Mouse (Mus musculus) kidney, adult 2 months (tissue): ENCODE data around the gene Zfp850. TPM values are rescaled to one million over a fixed set of nuclear protein-coding genes. Genes with fewer than 3 reads are reported as not detected.
"Not testable (repeated sequence)": the region's sequence is repeated elsewhere in the genome, so short reads cannot be mapped to it uniquely, and the experiment has no call there.

Experiments
- DNase-seq: peaks from one replicate; pipeline ENCODE4 v3.0.0; 2021
- H3K27ac ChIP-seq: fragments of 200-500 bp; 2 replicates; pipeline ENCODE4 v1.5.1; 2012; ENCODE audit warnings: low read depth, low read length, control low read depth, inconsistent platforms; ENCODE audit not compliant: insufficient read depth
- H3K27me3 ChIP-seq: fragments of 200-500 bp; replicated peaks from 2 replicates; pipeline ENCODE4 v1.6.1; 2012; ENCODE audit warnings: mild to moderate bottlenecking, moderate library complexity, low read length, inconsistent platforms; ENCODE audit not compliant: control insufficient read depth, insufficient read depth
- H3K36me3 ChIP-seq: fragments of 200-500 bp; 2 replicates; pipeline ENCODE4 v1.6.1; 2012; ENCODE audit warnings: mild to moderate bottlenecking, moderate library complexity, low read length, inconsistent platforms; ENCODE audit not compliant: control insufficient read depth, insufficient read depth
- H3K4me1 ChIP-seq: fragments of 200-500 bp; 2 replicates; pipeline ENCODE4 v1.6.1; 2011; ENCODE audit warnings: low read length; ENCODE audit not compliant: control insufficient read depth, insufficient read depth
- H3K4me3 ChIP-seq: fragments of 200-500 bp; 2 replicates; pipeline ENCODE4 v1.5.1; 2011; ENCODE audit warnings: mild to moderate bottlenecking, low read depth, low read length, control low read depth; ENCODE audit not compliant: insufficient read depth
- CTCF ChIP-seq: fragments of 200-500 bp; conservative IDR thresholded peaks from 2 replicates; pipeline ENCODE4 v1.5.1; 2011; ENCODE audit warnings: low read depth, mild to moderate bottlenecking, control low read depth, low read length, moderate library complexity, mixed read lengths; ENCODE audit not compliant: insufficient read depth, insufficient read length
- POLR2A ChIP-seq: fragments of 200-500 bp; IDR thresholded peaks from one replicate; pipeline ENCODE4 v1.6.1; 2011; ENCODE audit warnings: low read depth, low read length, control low read depth
- WGBS: fragments of 180-500 bp; shearing (Covaris S2); methylation state at CpG from one replicate; pipeline ENCODE4 v1.1.7; 2018; 5-methylcytosine and 5-hydroxymethylcytosine counted together
- polyA plus RNA-seq: library from polyadenylated mRNA; depleted of rRNA; stranded (reverse); fragments of >200 nt; gene quantifications from 2 replicates; pipeline ENCODE4 v1.2.3, GENCODE M21; 2012; rRNA removed

Gene Zfp850
- polyA plus RNA-seq, 1 experiment, result 0.11 TPM

DNA sequence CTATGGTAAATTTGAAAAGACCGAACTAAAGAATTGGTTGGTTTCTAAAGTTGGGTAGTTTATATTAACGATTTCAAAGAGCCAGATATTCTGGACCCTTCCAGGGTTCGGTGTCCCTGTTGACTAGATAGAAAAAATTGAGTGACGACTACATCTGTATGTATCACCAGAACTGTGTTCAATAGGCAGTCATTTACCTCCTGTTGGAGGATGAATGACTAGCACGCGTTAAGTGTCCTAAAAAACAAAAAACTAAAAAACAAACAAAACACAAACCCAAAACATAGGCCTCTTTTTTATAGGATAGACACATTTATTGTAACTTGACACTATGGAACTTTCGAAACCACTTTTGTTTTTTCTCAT lies 513 bp upstream of the Zfp850 start:
- DNase-seq, result no peak
- no peak for TF ChIP-seq POLR2A
- no peak for TF ChIP-seq CTCF
- Histone ChIP-seq H3K27me3 (no peaks in the 10 kb centered on the region), H3K36me3 (no peaks in the 10 kb centered on the region), H3K27ac (no peak overlapping the region), H3K4me1 (no peaks in the 10 kb centered on the region), H3K4me3 (peak overlapping the region; percentile 78)
- 22% methylated on average over 7 of the region's 7 CpGs for WGBS

DNA sequence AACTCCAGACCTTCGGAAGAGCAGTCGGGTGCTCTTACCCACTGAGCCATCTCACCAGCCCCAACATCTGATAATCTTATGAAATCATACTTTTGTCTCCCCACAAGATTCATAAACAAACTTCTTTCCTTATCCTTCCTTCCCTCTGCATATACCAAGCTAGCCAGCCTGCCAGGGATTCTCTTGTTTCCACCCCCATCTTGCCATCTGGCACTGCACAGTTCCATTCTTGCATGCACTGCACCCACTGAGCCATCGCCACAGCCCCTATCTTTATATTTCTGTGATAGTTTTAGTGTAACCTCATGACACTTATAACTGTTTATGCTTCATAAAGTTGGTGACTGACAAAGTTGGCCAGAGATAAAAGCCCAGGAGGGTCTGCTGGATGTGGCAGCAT lies 3.6 kb downstream of the Zfp850 start:
- Histone ChIP-seq H3K4me3 (no peak overlapping the region), H3K4me1 (no peaks in the 10 kb centered on the region), H3K36me3 (no peaks in the 10 kb centered on the region), H3K27ac (no peak overlapping the region), H3K27me3 (no peaks in the 10 kb centered on the region)
- WGBS, result 98% methylated on average over 3 of the region's 3 CpGs
- no peak for DNase-seq
- TF ChIP-seq POLR2A (no peak), CTCF (no peak)

DNA sequence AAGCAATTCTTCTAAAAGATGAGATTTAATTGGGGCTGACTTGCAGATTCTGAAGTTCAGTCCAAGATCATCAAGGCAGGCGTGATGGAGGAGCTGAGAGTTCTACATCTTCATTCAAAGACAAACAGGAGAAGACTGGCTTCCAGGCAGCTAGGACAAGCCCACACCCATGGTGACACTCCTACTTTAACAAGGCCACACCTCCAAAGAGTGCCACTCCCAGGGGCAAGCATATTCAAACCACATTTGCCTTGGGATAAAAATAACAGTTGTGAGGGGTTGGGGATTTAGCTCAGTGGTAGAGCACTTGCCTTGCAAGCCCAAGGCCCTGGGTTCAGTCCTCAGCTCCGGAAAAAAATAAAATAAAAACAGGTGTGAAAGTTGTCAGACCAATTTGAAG lies 31.7 kb downstream of the Zfp850 start:
- Histone ChIP-seq H3K27me3 (no peaks in the 10 kb centered on the region), H3K4me3 (no peak overlapping the region)
- WGBS, result 77% methylated on average over 2 of the region's 2 CpGs

DNA sequence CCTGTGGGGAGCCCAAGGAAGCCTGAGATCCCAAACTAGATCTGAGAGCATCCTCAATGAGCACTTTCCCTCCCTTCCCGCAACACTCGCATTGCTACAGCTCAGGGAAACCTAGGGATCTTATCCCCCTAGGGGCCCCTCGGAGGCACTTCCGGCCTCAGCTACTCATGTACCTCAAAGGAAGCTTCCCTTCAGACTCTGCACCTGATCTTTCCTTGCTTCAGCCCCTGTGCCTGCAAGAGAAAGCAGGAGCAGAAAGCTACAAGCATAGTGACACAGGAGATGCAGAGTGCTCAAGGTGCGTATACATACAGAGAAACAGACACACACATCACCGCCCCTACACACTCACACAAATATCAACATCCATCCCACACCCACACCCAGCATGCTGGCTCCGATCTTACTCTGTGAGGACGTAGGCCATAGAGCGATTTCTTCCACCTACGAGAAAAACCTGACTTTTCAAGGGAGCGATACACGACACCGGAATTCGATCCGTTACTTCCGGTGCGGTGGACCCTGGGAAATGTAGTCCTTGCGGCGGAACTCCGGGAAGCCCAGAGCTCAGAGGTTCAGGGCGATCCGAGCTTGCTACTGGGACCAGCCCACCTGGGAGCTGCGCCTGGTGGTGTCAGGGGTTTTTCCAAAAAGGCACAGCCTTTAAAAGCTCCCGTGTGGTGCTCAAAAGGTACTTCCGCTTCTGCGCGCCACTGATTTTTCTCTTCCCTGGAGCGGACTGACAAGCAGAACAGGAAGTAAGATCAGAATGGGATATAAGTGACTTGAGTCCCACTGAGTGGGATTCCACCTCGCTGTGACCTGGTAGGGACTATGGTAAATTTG lies 35.0 kb downstream of the Zfp850 start, which contains the start of gene Zfp780b:
Gene Zfp780b (minus strand): TSS at position 489 of the 846 bp plus-strand sequence.
- peak within 1 kb of the TSS; percentile 87 for H3K27ac ChIP-seq
- peaks cover 3% of the 10 kb centered on the region; the same call in 1 of the 2 replicates for H3K4me1 ChIP-seq
- under 1% methylated on average over 29 of the region's 29 CpGs for WGBS
- DNase-seq, result peak; percentile 86
- H3K36me3 ChIP-seq, result no peaks in the 10 kb centered on the region
- TF ChIP-seq POLR2A (no peak), CTCF (no peak)
- H3K4me3 ChIP-seq, result peak within 1 kb of the TSS; percentile 78
- H3K27me3 ChIP-seq, result no peaks in the 10 kb centered on the region

More for the DNA sequence above, 31.7 kb downstream of the Zfp850 start:
- H3K4me1 ChIP-seq, result peaks cover 3% of the 10 kb centered on the region; the same call in 1 of the 2 replicates
- no peak for DNase-seq
- no peak overlapping the region for H3K27ac ChIP-seq
- no peaks in the 10 kb centered on the region for H3K36me3 ChIP-seq
- TF ChIP-seq POLR2A, result no peak
- no peak for TF ChIP-seq CTCF

DNA sequence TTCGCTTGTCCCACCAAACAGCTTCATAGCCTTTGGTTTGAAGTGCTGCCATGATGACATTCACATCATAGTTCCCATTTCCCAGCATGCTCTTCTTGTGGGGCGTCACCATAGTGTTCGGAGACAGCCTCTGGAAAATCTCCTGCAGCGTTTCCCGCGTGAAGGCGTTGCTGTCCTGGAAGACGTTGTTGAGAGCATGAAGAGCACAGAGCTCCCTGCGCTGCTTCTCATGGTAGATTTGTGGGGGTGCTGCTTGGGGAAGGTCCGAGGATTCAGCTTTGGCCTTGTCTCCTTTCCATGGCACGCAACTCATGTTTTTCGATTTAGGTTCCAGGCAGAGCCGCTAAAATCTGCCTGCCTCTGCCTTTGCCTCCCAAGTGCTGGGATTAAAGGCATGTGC lies 64.5 kb downstream of the Zfp850 start:
- not testable (repeated sequence) for H3K36me3 ChIP-seq, H3K4me3 ChIP-seq, DNase-seq, H3K27ac ChIP-seq, H3K4me1 ChIP-seq, H3K27me3 ChIP-seq
- WGBS, result 96% methylated on average over 13 of the region's 13 CpGs

DNA sequence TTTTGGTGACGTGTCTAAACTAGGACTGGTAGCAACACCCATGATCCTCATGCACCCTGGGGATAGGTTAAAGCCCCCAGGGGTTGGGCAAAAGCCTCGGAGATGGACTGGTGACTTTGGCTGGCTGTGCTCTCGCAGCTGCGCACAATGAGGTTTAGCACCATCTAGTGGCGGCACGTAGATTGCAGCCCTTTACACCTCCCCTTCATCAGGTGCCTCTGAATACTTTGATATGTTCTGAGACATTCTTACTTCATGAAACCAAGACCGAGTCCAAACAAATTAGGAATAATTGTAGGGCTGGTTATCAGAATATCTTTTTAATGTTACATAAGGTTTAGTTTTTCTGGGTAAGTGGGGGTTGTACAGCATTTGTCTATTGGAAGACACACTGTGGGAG lies 72.0 kb downstream of the Zfp850 start:
- 42% methylated on average over 5 of the region's 7 CpGs for WGBS
- DNase-seq, result peak; percentile 28
- not testable (repeated sequence) for H3K4me1 ChIP-seq

More for the DNA sequence above, 72.0 kb downstream of the Zfp850 start:
- H3K36me3 ChIP-seq, H3K27ac ChIP-seq, H3K4me3 ChIP-seq, H3K27me3 ChIP-seq: not testable (repeated sequence)

Other genes starting within 250 kb of the Zfp850 start
- gene Zfp626, start 206.9 kb downstream of the Zfp850 start, polyA plus RNA-seq, result 0.62 and 0.88 TPM in 2 replicates
- 0.67 and 0.86 TPM in 2 replicates for gene Zfp59, start 175.5 kb downstream of the Zfp850 start, polyA plus RNA-seq
- 0.45 and 0.81 TPM in 2 replicates for gene Zfp607a, start 156.6 kb downstream of the Zfp850 start, polyA plus RNA-seq
- 2.1 and 2.5 TPM in 2 replicates for gene Zfp974, start 84.7 kb downstream of the Zfp850 start, polyA plus RNA-seq
- gene Zfp780b, start 34.9 kb downstream of the Zfp850 start, polyA plus RNA-seq, result 1.6 and 2.2 TPM in 2 replicates
- 107 and 115 TPM in 2 replicates for gene Psmc4, start 36.0 kb upstream of the Zfp850 start, polyA plus RNA-seq
- 7.7 and 10.3 TPM in 2 replicates for gene Fcgbp, start 57.1 kb upstream of the Zfp850 start, polyA plus RNA-seq
- gene 9530053A07Rik, start 115.4 kb upstream of the Zfp850 start, polyA plus RNA-seq, result not detected in 2 replicates
- 33.0 and 54.3 TPM in 2 replicates for gene Fbl, start 155.6 kb upstream of the Zfp850 start, polyA plus RNA-seq
- 31.1 and 34.8 TPM in 2 replicates for gene Dyrk1b, start 165.4 kb upstream of the Zfp850 start, polyA plus RNA-seq